Mouse (Mus musculus): ENCODE results near the gene Heatr6.

DNA sequence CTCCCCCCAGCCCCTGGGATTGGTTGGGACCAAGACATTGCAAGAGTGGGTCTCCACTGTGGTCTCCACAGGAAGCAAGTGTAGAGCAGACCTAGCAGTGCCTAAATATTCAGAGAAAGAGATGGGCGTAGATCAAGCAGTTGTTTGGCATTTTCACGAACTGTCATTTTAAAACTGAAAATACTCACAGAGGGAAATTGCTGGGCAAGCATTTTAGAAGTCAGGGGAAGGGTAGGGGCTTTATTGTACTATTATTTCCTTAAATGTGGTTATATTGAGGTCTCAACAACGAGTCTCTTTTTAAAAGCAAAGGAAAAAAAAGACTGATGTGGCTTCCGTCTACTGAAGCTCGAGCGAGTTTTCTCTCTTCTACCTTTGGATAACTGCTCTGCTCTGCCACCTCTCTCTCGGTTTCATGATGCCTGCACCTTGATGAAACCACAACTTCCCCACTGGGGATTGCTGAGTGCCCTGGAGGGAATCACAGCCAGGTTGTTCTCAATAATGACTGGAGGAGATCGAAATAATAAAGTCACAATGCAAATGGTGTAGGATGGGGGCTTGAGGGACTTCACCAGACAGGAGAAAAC, 75.2 kb downstream of the Heatr6 start:
- TF ChIP-seq CTCF (IDR thresholded peaks at IDR 0.05; ENCODE audit: low read depth) (no peak), EP300 (IDR thresholded peaks at IDR 0.05; ENCODE audit: low read depth) (no peak)
